Mouse (Mus musculus): Measurements from ENCODE around the gene Ahnak. TPM values are rescaled to one million over a fixed set of nuclear protein-coding genes. Genes with fewer than 3 reads are reported as not detected.

Gene Ahnak
- total and polyA plus RNA-seq, 3 experiments = 1.2 to 2.2 TPM; not detected in 1

DNA sequence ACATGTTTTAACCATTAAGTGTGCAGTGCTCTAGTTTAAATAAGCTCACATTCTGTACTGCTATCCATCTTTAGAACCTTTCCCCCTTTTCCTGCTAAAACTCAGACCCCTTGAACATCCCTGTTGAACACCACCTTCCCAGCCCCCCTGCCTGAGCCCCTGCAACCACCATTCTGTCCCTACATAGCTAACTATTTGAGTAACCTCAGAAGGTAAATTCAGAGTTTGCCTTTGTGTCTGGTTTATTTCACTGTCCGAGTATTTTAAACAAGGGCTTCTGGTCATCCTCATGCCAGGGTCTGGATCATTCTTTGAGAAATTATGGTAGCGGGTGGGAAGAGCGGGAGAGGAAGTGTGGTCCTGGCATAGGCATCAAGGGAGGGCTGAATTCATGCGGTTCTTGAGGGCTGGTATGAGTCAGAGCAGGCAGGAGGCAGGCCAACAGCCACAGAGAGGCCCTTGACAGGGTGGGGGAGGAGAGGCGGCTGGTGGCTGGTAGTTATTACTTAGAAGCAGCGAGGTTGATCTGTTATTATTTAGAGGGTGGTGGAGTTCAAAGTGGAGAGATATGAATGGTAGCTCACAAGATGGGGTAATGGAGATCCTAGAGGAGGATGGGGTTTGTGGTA is 63.8 kb downstream of the Ahnak start (continued):
- TF ChIP-seq SMC3 (IDR thresholded peaks at IDR 0.05; ENCODE audit: low read depth, low read length) = no peak
- TF ChIP-seq UBTF (IDR thresholded peaks at IDR 0.05; ENCODE audit: borderline replicate concordance, insufficient read depth, low read depth, low read length) = no peak
- peak; percentile 18; the same call in 1 of the 2 replicates for TF ChIP-seq TAL1 (IDR thresholded peaks at IDR 0.05; ENCODE audit: low read length)

DNA sequence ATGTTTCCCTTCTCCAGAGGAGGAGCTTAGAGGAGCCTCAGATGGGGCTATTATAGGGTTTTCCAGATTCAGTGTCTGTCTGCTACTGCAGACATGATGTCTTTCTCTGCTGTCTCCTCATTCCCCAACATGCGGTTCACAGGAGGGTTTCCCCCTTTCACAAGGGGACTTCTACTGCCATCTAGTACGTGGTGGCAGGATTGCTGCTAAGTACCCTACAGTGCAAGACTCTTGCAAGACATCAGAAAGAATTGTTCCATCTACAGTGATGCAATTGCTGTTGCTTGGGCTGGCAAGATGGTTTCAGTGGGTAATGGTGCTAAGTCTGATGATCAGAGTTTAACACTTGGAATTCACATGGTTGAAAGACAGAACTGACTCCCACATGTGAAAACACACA is 66.1 kb downstream of the Ahnak start:
- no peaks in the 10 kb centered on the region for H3K79me2 ChIP-seq (ENCODE audit: control insufficient read depth, insufficient read depth, low read length, poor library complexity)
- peaks cover 0 to 84% of the 10 kb centered on the region in 2 experiments; a peak in 2 of 4 replicates for H3K36me3 ChIP-seq (ENCODE audit: control insufficient read depth in 1 of 2, insufficient read depth in 2 of 2, low read length in 2 of 2)
- DNase-seq (ENCODE audit: low read depth, low spot score) = peak; percentile 68
- no peak overlapping the region for H3K4me3 ChIP-seq (ENCODE audit: control insufficient read depth in 1 of 2, insufficient read depth in 1 of 2, low read depth in 2 of 2, low read length in 2 of 2)
- TF ChIP-seq RAD21 (IDR thresholded peaks at IDR 0.05; ENCODE audit: low read depth, low read length) = peak; percentile 40
- no peak for TF ChIP-seq CHD2 (IDR thresholded peaks at IDR 0.05; ENCODE audit: low read length)
- TF ChIP-seq MYC (IDR thresholded peaks at IDR 0.05; ENCODE audit: low read depth, low read length) = 0 out of 2 replicates have a peak, but pooled peaks have one; percentile 27
- TF ChIP-seq CTCF (IDR thresholded peaks at IDR 0.05 in 2 of 3, conservative IDR thresholded peaks at IDR 0.05 in 1 of 3; ENCODE audit: control insufficient read depth in 1 of 3, insufficient read depth in 1 of 3, low read depth in 2 of 3, low read length in 3 of 3, poor library complexity in 1 of 3, severe bottlenecking in 1 of 3) = peak in 1 of 3 experiments; percentile 45; a peak in 3 of 6 replicates
- TF ChIP-seq ZKSCAN1 (IDR thresholded peaks at IDR 0.05; ENCODE audit: low read depth, low read length) = no peak
- peaks cover 51 to 78% of the 10 kb centered on the region in 2 experiments for H3K4me1 ChIP-seq (ENCODE audit: control insufficient read depth in 1 of 2, insufficient read depth in 2 of 2, low read length in 2 of 2)
- H3K9ac ChIP-seq (ENCODE audit: control insufficient read depth, low read depth, low read length, poor library complexity, severe bottlenecking) = peak overlapping the region; percentile 33
- H3K27me3 ChIP-seq (ENCODE audit: control insufficient read depth in 1 of 2, insufficient read depth in 2 of 2, low read length in 2 of 2) = no peaks in the 10 kb centered on the region
- peak overlapping the region; percentile 79 for H3K27ac ChIP-seq (ENCODE audit: control insufficient read depth, low read depth, low read length)
- no peaks in the 10 kb centered on the region for H3K9me3 ChIP-seq (replicated peaks; ENCODE audit: insufficient read depth, low read length)

DNA sequence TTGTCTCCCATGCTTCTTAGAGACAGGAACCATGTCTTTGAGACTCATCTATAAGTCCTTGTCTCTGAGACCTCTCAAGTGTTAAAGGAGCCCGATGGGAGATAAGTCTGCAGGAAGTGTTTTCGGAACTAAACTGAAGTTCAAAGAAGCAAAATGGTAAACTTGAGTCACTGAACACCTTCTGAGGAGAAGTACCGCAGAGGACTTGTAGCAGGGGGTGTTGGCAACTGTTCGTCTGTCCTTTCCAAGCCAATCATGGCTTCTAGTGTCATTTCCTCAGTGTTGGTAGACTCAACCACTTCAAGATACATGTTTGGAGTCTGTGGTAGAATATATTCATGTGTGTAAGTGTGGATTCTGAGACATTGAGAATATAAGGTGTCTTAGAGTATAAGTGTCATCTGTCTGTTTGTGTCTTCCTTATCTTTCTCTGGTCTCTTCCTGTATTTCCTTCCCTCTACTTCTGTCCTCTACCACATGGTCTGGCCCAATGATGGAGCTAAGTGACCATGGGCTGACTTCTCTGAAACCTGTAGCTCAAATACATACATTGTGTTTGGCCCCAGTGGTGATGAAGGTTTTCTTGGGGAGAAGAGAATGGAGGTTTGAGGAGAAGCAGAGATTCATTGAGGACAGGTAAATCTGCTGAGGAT is 66.7 kb downstream of the Ahnak start:
- Histone ChIP-seq H3K27me3 (ENCODE audit: control insufficient read depth in 1 of 2, insufficient read depth in 2 of 2, low read length in 2 of 2) (no peaks in the 10 kb centered on the region), H3K79me2 (ENCODE audit: control insufficient read depth, insufficient read depth, low read length, poor library complexity) (no peaks in the 10 kb centered on the region), H3K27ac (ENCODE audit: control insufficient read depth, low read depth, low read length) (peak overlapping the region; percentile 79), H3K4me1 (ENCODE audit: control insufficient read depth in 1 of 2, insufficient read depth in 2 of 2, low read length in 2 of 2) (peaks cover 49 to 72% of the 10 kb centered on the region in 2 experiments), H3K9me3 (replicated peaks; ENCODE audit: insufficient read depth, low read length) (no peaks in the 10 kb centered on the region), H3K4me3 (ENCODE audit: control insufficient read depth in 1 of 2, insufficient read depth in 1 of 2, low read depth in 2 of 2, low read length in 2 of 2) (no peak overlapping the region), H3K9ac (ENCODE audit: control insufficient read depth, low read depth, low read length, poor library complexity, severe bottlenecking) (peak overlapping the region; percentile 33), H3K36me3 (ENCODE audit: control insufficient read depth in 1 of 2, insufficient read depth in 2 of 2, low read length in 2 of 2) (peaks cover 0 to 82% of the 10 kb centered on the region in 2 experiments; a peak in 2 of 4 replicates)
- DNase-seq (ENCODE audit: low read depth, low spot score) = peak; percentile 77
- TF ChIP-seq USF2 (IDR thresholded peaks at IDR 0.05; ENCODE audit: borderline replicate concordance in 1 of 2, insufficient read depth in 1 of 2, low read depth in 1 of 2, low read length in 2 of 2) (no peak), SIN3A (IDR thresholded peaks at IDR 0.05; ENCODE audit: low read length) (peak; percentile 20; the same call in 1 of the 2 replicates), MXI1 (IDR thresholded peaks at IDR 0.05; ENCODE audit: low read depth, low read length) (peak; percentile 37), RAD21 (IDR thresholded peaks at IDR 0.05; ENCODE audit: low read depth, low read length) (no peak), ZMIZ1 (IDR thresholded peaks at IDR 0.05; ENCODE audit: low read depth, low read length) (no peak), GATA1 (IDR thresholded peaks at IDR 0.05; ENCODE audit: low read depth, low read length) (peak; percentile 51), MYC (IDR thresholded peaks at IDR 0.05; ENCODE audit: low read depth, low read length) (peak; percentile 75; the same call in 1 of the 2 replicates), MAX (IDR thresholded peaks at IDR 0.05; ENCODE audit: low read length) (peak; percentile 58), TBP (IDR thresholded peaks at IDR 0.05; ENCODE audit: low read depth, low read length) (no peak), CHD1 (IDR thresholded peaks at IDR 0.05; ENCODE audit: low read depth, low read length) (no peak), EP300 (IDR thresholded peaks at IDR 0.05; ENCODE audit: low read depth in 1 of 2, low read length in 2 of 2) (peak; percentile 7 to 53; a peak in 2 of 4 replicates)

Measured in MEL (cell line).